Mouse (Mus musculus) heart, adult 2 months (tissue): ENCODE data around the gene Gsg1l.

Experiments used
- CTCF ChIP-seq: fragments of 200-600 bp; IDR thresholded peaks from 2 replicates; pipeline ENCODE4 v1.8.1; 2022; ENCODE audit warnings: antibody characterized with exemption, mild to moderate bottlenecking, moderate library complexity
- EP300 ChIP-seq: fragments of 200-500 bp; IDR thresholded peaks from 2 replicates; pipeline ENCODE4 v1.6.1; 2011; ENCODE audit warnings: low read depth, low read length, control low read depth; ENCODE audit not compliant: insufficient read depth
- POLR2A ChIP-seq: fragments of 200-500 bp; IDR thresholded peaks from 2 replicates; pipeline ENCODE4 v1.6.1; 2011; ENCODE audit warnings: mild to moderate bottlenecking, low read depth, low read length, control low read depth; ENCODE audit not compliant: insufficient read depth

- no peak for TF ChIP-seq CTCF
- no peak for TF ChIP-seq EP300
- TF ChIP-seq POLR2A: no peak
Measured at GRCm38 (mm10) chr7:125979591-125979990, 102.6 kb downstream of the Gsg1l start.
